Mouse (Mus musculus): Measurements from ENCODE around the gene Auts2.

GRCm38 (mm10) chr5:132540841-132541311 is 2.3 kb downstream of the Auts2 start:
- TF ChIP-seq CTCF (IDR thresholded peaks at IDR 0.05; ENCODE audit: extremely low read depth, insufficient read length, insufficient replicate concordance, low read depth, low read length) (no peak), POLR2A (IDR thresholded peaks at IDR 0.05; ENCODE audit: low read depth, low read length) (no peak)

Measured in small intestine, adult 2 months (tissue).